Mouse (Mus musculus): ENCODE data around the gene Hs2st1.
A peak's percentile ranks its signal among the peaks of the same experiment; 100 is the strongest.

GRCm38 (mm10) chr3:144570047-144570815 lies at the start of gene Hs2st1, which contains the start of gene Selenof:
- TF ChIP-seq CTCF (IDR thresholded peaks at IDR 0.05; ENCODE audit: low read depth) (no peak; the same call in 1 of the 2 replicates), EP300 (IDR thresholded peaks at IDR 0.05; ENCODE audit: low read depth) (peak; percentile 81)

Data from liver, postnatal 0 days (tissue).